Mouse (Mus musculus): ENCODE data around the gene Esyt1. TPM values are rescaled to one million over a fixed set of nuclear protein-coding genes. Genes with fewer than 3 reads are reported as not detected.
"Not testable (repeated sequence)": the region's sequence is repeated elsewhere in the genome, so short reads cannot be mapped to it uniquely, and the experiment has no call there.

The Esyt1 gene
- polyA plus RNA-seq, 1 experiment from 2014 or later = 18.1 TPM

- no peak for DNase-seq (ENCODE audit: low spot score)
- Histone ChIP-seq H3K27ac (ENCODE audit: low read depth, low read length) (no peak overlapping the region), H3K36me3 (ENCODE audit: control insufficient read depth, insufficient read depth, low read length) (no peaks in the 10 kb centered on the region; the same call in 1 of the 2 replicates), H3K4me3 (ENCODE audit: low read depth, low read length) (no peak overlapping the region), H3K4me1 (replicated peaks; ENCODE audit: control insufficient read depth, insufficient read depth, low read length) (peaks cover 13% of the 10 kb centered on the region), H3K9ac (ENCODE audit: low read length) (no peak overlapping the region), H3K27me3 (ENCODE audit: control insufficient read depth, insufficient read depth, low read length) (no peaks in the 10 kb centered on the region), H3K9me3 (ENCODE audit: control insufficient read depth, low read length) (no peaks in the 10 kb centered on the region), H3K4me2 (ENCODE audit: low read depth, low read length, severe bottlenecking) (no peak overlapping the region)
- WGBS = 86% methylated on average over 4 of the region's 4 CpGs
- ATAC-seq (replicated peaks; ENCODE audit: low FRiP score) = no peak
Measured at GRCm38 (mm10) chr10:128495903-128496302, 29.8 kb downstream of the Esyt1 start.

- Histone ChIP-seq H3K4me2 (ENCODE audit: low read depth, low read length, severe bottlenecking) (no peak overlapping the region; the same call in 1 of the 2 replicates), H3K27ac (ENCODE audit: low read depth, low read length) (no peak overlapping the region), H3K4me3 (ENCODE audit: low read depth, low read length) (no peak overlapping the region), H3K27me3 (ENCODE audit: control insufficient read depth, insufficient read depth, low read length) (no peaks in the 10 kb centered on the region), H3K36me3 (ENCODE audit: control insufficient read depth, insufficient read depth, low read length) (peaks cover 4% of the 10 kb centered on the region; the same call in 1 of the 2 replicates), H3K4me1 (replicated peaks; ENCODE audit: control insufficient read depth, insufficient read depth, low read length) (peaks cover 13% of the 10 kb centered on the region), H3K9me3 (ENCODE audit: control insufficient read depth, low read length) (no peaks in the 10 kb centered on the region), H3K9ac (ENCODE audit: low read length) (no peak overlapping the region)
- DNase-seq (ENCODE audit: low spot score) = no peak
- no peak for ATAC-seq (replicated peaks; ENCODE audit: low FRiP score)
- 87% methylated on average over 2 of the region's 2 CpGs for whole genome bisulfite sequencing
Measured at GRCm38 (mm10) chr10:128495270-128495669, 30.4 kb downstream of the Esyt1 start.

- H3K4me2 ChIP-seq (ENCODE audit: low read depth, low read length, severe bottlenecking) = peak overlapping the region; percentile 73
- peaks cover 13% of the 10 kb centered on the region for H3K4me1 ChIP-seq (replicated peaks; ENCODE audit: control insufficient read depth, insufficient read depth, low read length)
- no peak for ATAC-seq (replicated peaks; ENCODE audit: low FRiP score)
- peak overlapping the region; percentile 78 for H3K4me3 ChIP-seq (ENCODE audit: low read depth, low read length)
- WGBS = 67% methylated on average over 11 of the region's 11 CpGs
- DNase-seq (ENCODE audit: low spot score) = no peak
- peak overlapping the region; percentile 75 for H3K9ac ChIP-seq (ENCODE audit: low read length)
- H3K27ac ChIP-seq (ENCODE audit: low read depth, low read length) = peak overlapping the region; percentile 78; the same call in 1 of the 2 replicates
- no peaks in the 10 kb centered on the region for H3K9me3 ChIP-seq (ENCODE audit: control insufficient read depth, low read length)
- H3K36me3 ChIP-seq (ENCODE audit: control insufficient read depth, insufficient read depth, low read length) = peaks cover 6% of the 10 kb centered on the region; the same call in 1 of the 2 replicates
- no peaks in the 10 kb centered on the region for H3K27me3 ChIP-seq (ENCODE audit: control insufficient read depth, insufficient read depth, low read length)
Measured at GRCm38 (mm10) chr10:128494667-128495245, 30.9 kb downstream of the Esyt1 start.

GRCm38 (mm10) chr10:128493695-128494666 lies 31.7 kb downstream of the Esyt1 start, which contains the start of gene Myl6:
Myl6 (minus strand) TSS chr10:128494145.
- Histone ChIP-seq H3K36me3 (ENCODE audit: control insufficient read depth, insufficient read depth, low read length) (peaks cover 7% of the 10 kb centered on the region; the same call in 1 of the 2 replicates), H3K9ac (ENCODE audit: low read length) (peak within 1 kb of the TSS; percentile 88), H3K27ac (ENCODE audit: low read depth, low read length) (peak within 1 kb of the TSS; percentile 78), H3K4me1 (replicated peaks; ENCODE audit: control insufficient read depth, insufficient read depth, low read length) (peaks cover 13% of the 10 kb centered on the region), H3K9me3 (ENCODE audit: control insufficient read depth, low read length) (no peaks in the 10 kb centered on the region), H3K27me3 (ENCODE audit: control insufficient read depth, insufficient read depth, low read length) (no peaks in the 10 kb centered on the region), H3K4me2 (ENCODE audit: low read depth, low read length, severe bottlenecking) (peak within 1 kb of the TSS; percentile 86), H3K4me3 (ENCODE audit: low read depth, low read length) (peak within 1 kb of the TSS; percentile 78)
- DNase-seq (ENCODE audit: low spot score) (peak; percentile 99), ATAC-seq (replicated peaks; ENCODE audit: low FRiP score) (peak; percentile 95)
- WGBS = under 1% methylated on average over 45 of the region's 45 CpGs

GRCm38 (mm10) chr10:128493319-128493694 lies 32.4 kb downstream of the Esyt1 start:
- no peak for DNase-seq (ENCODE audit: low spot score)
- peak overlapping the region; percentile 88 for H3K9ac ChIP-seq (ENCODE audit: low read length)
- H3K27me3 ChIP-seq (ENCODE audit: control insufficient read depth, insufficient read depth, low read length) = no peaks in the 10 kb centered on the region
- H3K4me1 ChIP-seq (replicated peaks; ENCODE audit: control insufficient read depth, insufficient read depth, low read length) = peaks cover 12% of the 10 kb centered on the region
- peak overlapping the region; percentile 78 for H3K4me3 ChIP-seq (ENCODE audit: low read depth, low read length)
- WGBS = 0% methylated on average over 12 of the region's 12 CpGs
- peak overlapping the region; percentile 78 for H3K27ac ChIP-seq (ENCODE audit: low read depth, low read length)
- H3K36me3 ChIP-seq (ENCODE audit: control insufficient read depth, insufficient read depth, low read length) = peaks cover 10% of the 10 kb centered on the region; the same call in 1 of the 2 replicates
- ATAC-seq (replicated peaks; ENCODE audit: low FRiP score) = no peak
- H3K4me2 ChIP-seq (ENCODE audit: low read depth, low read length, severe bottlenecking) = peak overlapping the region; percentile 86
- H3K9me3 ChIP-seq (ENCODE audit: control insufficient read depth, low read length) = no peaks in the 10 kb centered on the region

GRCm38 (mm10) chr10:128492633-128493311 lies 32.9 kb downstream of the Esyt1 start:
- peak overlapping the region; percentile 78 for H3K4me3 ChIP-seq (ENCODE audit: low read depth, low read length)
- ATAC-seq (replicated peaks; ENCODE audit: low FRiP score) (0 out of 2 replicates have a peak, but pooled peaks have one; percentile 8), DNase-seq (ENCODE audit: low spot score) (peak; percentile 70)
- peak overlapping the region; percentile 86 for H3K4me2 ChIP-seq (ENCODE audit: low read depth, low read length, severe bottlenecking)
- no peaks in the 10 kb centered on the region for H3K27me3 ChIP-seq (ENCODE audit: control insufficient read depth, insufficient read depth, low read length)
- no peaks in the 10 kb centered on the region for H3K9me3 ChIP-seq (ENCODE audit: control insufficient read depth, low read length)
- peak overlapping the region; percentile 88 for H3K9ac ChIP-seq (ENCODE audit: low read length)
- peaks cover 7% of the 10 kb centered on the region for H3K4me1 ChIP-seq (replicated peaks; ENCODE audit: control insufficient read depth, insufficient read depth, low read length)
- peak overlapping the region; percentile 78 for H3K27ac ChIP-seq (ENCODE audit: low read depth, low read length)
- peaks cover 10% of the 10 kb centered on the region; the same call in 1 of the 2 replicates for H3K36me3 ChIP-seq (ENCODE audit: control insufficient read depth, insufficient read depth, low read length)
- 34% methylated on average over 12 of the region's 12 CpGs for WGBS

GRCm38 (mm10) chr10:128492051-128492450 lies 33.6 kb downstream of the Esyt1 start:
- 88% methylated on average over 6 of the region's 8 CpGs for WGBS
- not testable (repeated sequence) for H3K9ac ChIP-seq (ENCODE audit: low read length); H3K9me3 ChIP-seq (ENCODE audit: control insufficient read depth, low read length); H3K4me1 ChIP-seq (replicated peaks; ENCODE audit: control insufficient read depth, insufficient read depth, low read length); ATAC-seq (replicated peaks; ENCODE audit: low FRiP score); H3K27me3 ChIP-seq (ENCODE audit: control insufficient read depth, insufficient read depth, low read length)
- H3K27ac ChIP-seq (ENCODE audit: low read depth, low read length) = 0 out of 2 replicates have a peak overlapping the region, but pooled peaks have one; percentile 25
- H3K36me3 ChIP-seq (ENCODE audit: control insufficient read depth, insufficient read depth, low read length) = peaks cover 15% of the 10 kb centered on the region
- H3K4me2 ChIP-seq (ENCODE audit: low read depth, low read length, severe bottlenecking) = peak overlapping the region; percentile 86; the same call in 1 of the 2 replicates
- peak overlapping the region; percentile 78 for H3K4me3 ChIP-seq (ENCODE audit: low read depth, low read length)
- peak; percentile 47 for DNase-seq (ENCODE audit: low spot score)

- H3K27ac ChIP-seq (ENCODE audit: low read depth, low read length) = no peak overlapping the region; the same call in 1 of the 2 replicates
- no peak for ATAC-seq (replicated peaks; ENCODE audit: low FRiP score)
- no peaks in the 10 kb centered on the region for H3K27me3 ChIP-seq (ENCODE audit: control insufficient read depth, insufficient read depth, low read length)
- no peak overlapping the region for H3K4me3 ChIP-seq (ENCODE audit: low read depth, low read length)
- H3K4me2 ChIP-seq (ENCODE audit: low read depth, low read length, severe bottlenecking) = no peak overlapping the region
- DNase-seq (ENCODE audit: low spot score) = no peak
- peaks cover 18% of the 10 kb centered on the region for H3K36me3 ChIP-seq (ENCODE audit: control insufficient read depth, insufficient read depth, low read length)
- no peaks in the 10 kb centered on the region for H3K9me3 ChIP-seq (ENCODE audit: control insufficient read depth, low read length)
- no peak overlapping the region for H3K9ac ChIP-seq (ENCODE audit: low read length)
- peaks cover 7% of the 10 kb centered on the region for H3K4me1 ChIP-seq (replicated peaks; ENCODE audit: control insufficient read depth, insufficient read depth, low read length)
- WGBS = 83% methylated on average over 6 of the region's 6 CpGs
Measured at GRCm38 (mm10) chr10:128491495-128491894, 34.2 kb downstream of the Esyt1 start.

All from forebrain, embryonic 11.5 days (tissue).